Mouse (Mus musculus): ENCODE data around the gene Acbd6. TPM values are rescaled to one million over a fixed set of nuclear protein-coding genes. Genes with fewer than 3 reads are reported as not detected.

Gene Acbd6
- polyA plus RNA-seq, 1 experiment, result 164 TPM

- WGBS, result under 1% methylated on average over 13 of the region's 13 CpGs
- TF ChIP-seq POLR2A (IDR thresholded peaks at IDR 0.05; ENCODE audit: control insufficient read depth, extremely low read depth, insufficient read depth, low read length, poor library complexity), result no peak
- no peak for TF ChIP-seq CTCF (IDR thresholded peaks at IDR 0.05; ENCODE audit: borderline replicate concordance, control insufficient read depth, extremely low read depth, insufficient read depth, low read length, poor library complexity)
- no peak overlapping the region for H3K27ac ChIP-seq (ENCODE audit: control insufficient read depth, insufficient read depth, low read length)
- no peak overlapping the region for H3K4me3 ChIP-seq (ENCODE audit: control insufficient read depth, insufficient read depth, low read length)
- peak; percentile 43 for DNase-seq
- no peaks in the 10 kb centered on the region for H3K36me3 ChIP-seq (ENCODE audit: control insufficient read depth, insufficient read depth, low read length)
- no peaks in the 10 kb centered on the region for H3K27me3 ChIP-seq (ENCODE audit: control insufficient read depth, insufficient read depth, low read length)
- no peaks in the 10 kb centered on the region; the same call in 1 of the 2 replicates for H3K4me1 ChIP-seq (replicated peaks; ENCODE audit: control insufficient read depth, insufficient read depth, low read length)
Measured at GRCm38 (mm10) chr1:155722185-155722584, 164.3 kb downstream of the Acbd6 start.

GRCm38 (mm10) chr1:155724301-155724700 is 166.4 kb downstream of the Acbd6 start:
- no peak overlapping the region for H3K4me3 ChIP-seq (ENCODE audit: control insufficient read depth, insufficient read depth, low read length)
- no peaks in the 10 kb centered on the region for H3K36me3 ChIP-seq (ENCODE audit: control insufficient read depth, insufficient read depth, low read length)
- no peak overlapping the region for H3K27ac ChIP-seq (ENCODE audit: control insufficient read depth, insufficient read depth, low read length)
- peaks cover 1% of the 10 kb centered on the region; the same call in 1 of the 2 replicates for H3K27me3 ChIP-seq (ENCODE audit: control insufficient read depth, insufficient read depth, low read length)
- no peak for DNase-seq
- WGBS, result 85% methylated on average over 3 of the region's 3 CpGs
- no peaks in the 10 kb centered on the region; the same call in 1 of the 2 replicates for H3K4me1 ChIP-seq (replicated peaks; ENCODE audit: control insufficient read depth, insufficient read depth, low read length)
- no peak for TF ChIP-seq CTCF (IDR thresholded peaks at IDR 0.05; ENCODE audit: borderline replicate concordance, control insufficient read depth, extremely low read depth, insufficient read depth, low read length, poor library complexity)
- no peak for TF ChIP-seq POLR2A (IDR thresholded peaks at IDR 0.05; ENCODE audit: control insufficient read depth, extremely low read depth, insufficient read depth, low read length, poor library complexity)

GRCm38 (mm10) chr1:155725876-155726275 is 168.0 kb downstream of the Acbd6 start:
- no peak for TF ChIP-seq POLR2A (IDR thresholded peaks at IDR 0.05; ENCODE audit: control insufficient read depth, extremely low read depth, insufficient read depth, low read length, poor library complexity)
- no peak for TF ChIP-seq CTCF (IDR thresholded peaks at IDR 0.05; ENCODE audit: borderline replicate concordance, control insufficient read depth, extremely low read depth, insufficient read depth, low read length, poor library complexity)
- peaks cover 4% of the 10 kb centered on the region; the same call in 1 of the 2 replicates for H3K27me3 ChIP-seq (ENCODE audit: control insufficient read depth, insufficient read depth, low read length)
- no peak overlapping the region for H3K27ac ChIP-seq (ENCODE audit: control insufficient read depth, insufficient read depth, low read length)
- DNase-seq, result no peak
- 83% methylated on average over 2 of the region's 2 CpGs for WGBS
- no peaks in the 10 kb centered on the region; the same call in 1 of the 2 replicates for H3K4me1 ChIP-seq (replicated peaks; ENCODE audit: control insufficient read depth, insufficient read depth, low read length)
- no peak overlapping the region for H3K4me3 ChIP-seq (ENCODE audit: control insufficient read depth, insufficient read depth, low read length)
- no peaks in the 10 kb centered on the region for H3K36me3 ChIP-seq (ENCODE audit: control insufficient read depth, insufficient read depth, low read length)

- Histone ChIP-seq H3K27me3 (ENCODE audit: control insufficient read depth, insufficient read depth, low read length) (peaks cover 14% of the 10 kb centered on the region), H3K27ac (ENCODE audit: control insufficient read depth, insufficient read depth, low read length) (no peak overlapping the region), H3K4me3 (ENCODE audit: control insufficient read depth, insufficient read depth, low read length) (no peak overlapping the region), H3K4me1 (replicated peaks; ENCODE audit: control insufficient read depth, insufficient read depth, low read length) (no peaks in the 10 kb centered on the region), H3K36me3 (ENCODE audit: control insufficient read depth, insufficient read depth, low read length) (no peaks in the 10 kb centered on the region)
- WGBS, result 37% methylated on average over 10 of the region's 10 CpGs
- no peak for DNase-seq
- TF ChIP-seq CTCF (IDR thresholded peaks at IDR 0.05; ENCODE audit: borderline replicate concordance, control insufficient read depth, extremely low read depth, insufficient read depth, low read length, poor library complexity) (no peak), POLR2A (IDR thresholded peaks at IDR 0.05; ENCODE audit: control insufficient read depth, extremely low read depth, insufficient read depth, low read length, poor library complexity) (no peak)
Measured at GRCm38 (mm10) chr1:155727830-155728229, 169.9 kb downstream of the Acbd6 start.

GRCm38 (mm10) chr1:155729113-155729795 is 171.3 kb downstream of the Acbd6 start:
- Histone ChIP-seq H3K27ac (ENCODE audit: control insufficient read depth, insufficient read depth, low read length) (no peak overlapping the region), H3K4me1 (replicated peaks; ENCODE audit: control insufficient read depth, insufficient read depth, low read length) (no peaks in the 10 kb centered on the region), H3K36me3 (ENCODE audit: control insufficient read depth, insufficient read depth, low read length) (no peaks in the 10 kb centered on the region), H3K27me3 (ENCODE audit: control insufficient read depth, insufficient read depth, low read length) (peaks cover 16% of the 10 kb centered on the region), H3K4me3 (ENCODE audit: control insufficient read depth, insufficient read depth, low read length) (no peak overlapping the region)
- WGBS, result 19% methylated on average over 23 of the region's 23 CpGs
- TF ChIP-seq POLR2A (IDR thresholded peaks at IDR 0.05; ENCODE audit: control insufficient read depth, extremely low read depth, insufficient read depth, low read length, poor library complexity) (no peak), CTCF (IDR thresholded peaks at IDR 0.05; ENCODE audit: borderline replicate concordance, control insufficient read depth, extremely low read depth, insufficient read depth, low read length, poor library complexity) (no peak)
- no peak for DNase-seq

GRCm38 (mm10) chr1:155731156-155731555 is 173.2 kb downstream of the Acbd6 start:
- no peak overlapping the region for H3K27ac ChIP-seq (ENCODE audit: control insufficient read depth, insufficient read depth, low read length)
- H3K4me1 ChIP-seq (replicated peaks; ENCODE audit: control insufficient read depth, insufficient read depth, low read length), result no peaks in the 10 kb centered on the region
- no peak overlapping the region for H3K4me3 ChIP-seq (ENCODE audit: control insufficient read depth, insufficient read depth, low read length)
- no peaks in the 10 kb centered on the region for H3K36me3 ChIP-seq (ENCODE audit: control insufficient read depth, insufficient read depth, low read length)
- no peak for DNase-seq
- WGBS, result 2% methylated on average over 2 of the region's 2 CpGs
- H3K27me3 ChIP-seq (ENCODE audit: control insufficient read depth, insufficient read depth, low read length), result peaks cover 23% of the 10 kb centered on the region
- TF ChIP-seq CTCF (IDR thresholded peaks at IDR 0.05; ENCODE audit: borderline replicate concordance, control insufficient read depth, extremely low read depth, insufficient read depth, low read length, poor library complexity) (no peak), POLR2A (IDR thresholded peaks at IDR 0.05; ENCODE audit: control insufficient read depth, extremely low read depth, insufficient read depth, low read length, poor library complexity) (no peak)

All from thymus, adult 2 months (tissue).